Mouse (Mus musculus): Measurements from ENCODE around the gene Myl6b. TPM values are rescaled to one million over a fixed set of nuclear protein-coding genes. Genes with fewer than 3 reads are reported as not detected.

Gene Myl6b
- polyA plus RNA-seq, 1 experiment from 2014 or later, result 5.5 TPM

DNA sequence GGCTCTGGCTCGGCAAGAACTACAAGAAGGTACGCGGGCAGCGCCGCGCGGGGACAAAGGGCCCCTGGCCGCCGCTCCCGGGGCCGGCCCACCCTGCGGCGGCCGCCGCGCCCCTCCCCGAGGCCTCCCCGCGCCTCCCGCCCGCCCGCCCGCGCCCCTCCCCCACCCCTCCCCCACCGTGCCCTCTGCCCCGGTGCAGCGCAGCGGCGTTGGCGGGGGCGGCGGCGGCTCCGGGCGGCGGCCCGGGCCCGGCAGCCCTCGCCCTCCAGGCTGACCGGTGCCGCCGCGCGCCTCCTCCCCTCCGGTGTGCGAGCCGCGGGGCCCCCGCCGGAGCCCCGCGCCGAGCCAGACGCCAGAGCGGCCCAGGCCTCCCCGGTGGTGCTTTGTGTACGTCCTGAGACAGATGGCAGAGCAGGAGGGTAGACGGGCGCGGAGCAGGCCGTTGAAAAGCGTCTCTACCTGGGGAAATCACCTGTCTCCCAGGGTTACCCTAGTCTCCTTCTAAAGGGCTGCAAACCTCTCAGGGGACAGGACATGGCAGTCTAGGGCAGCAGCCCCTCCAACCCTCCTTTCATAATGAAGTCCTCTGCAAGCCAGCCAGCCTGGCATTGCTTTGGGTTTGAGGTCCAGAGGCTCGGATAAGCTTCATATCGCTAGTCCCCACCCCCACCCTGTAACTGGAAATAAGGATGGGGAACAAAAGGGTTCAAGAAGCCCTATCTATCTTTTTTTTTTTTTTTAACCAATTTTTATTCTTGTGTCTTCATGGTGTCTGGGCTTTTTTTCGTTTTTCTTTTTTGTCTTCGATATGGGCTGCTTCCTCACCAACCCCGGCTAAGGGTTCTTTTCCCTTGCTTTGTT lies 38.8 kb downstream of the Myl6b start:
- peak overlapping the region; percentile 79 for H3K4me2 ChIP-seq (replicated peaks; ENCODE audit: low read depth, low read length)
- DNase-seq (ENCODE audit: low spot score) (peak; percentile 49), ATAC-seq (peak; percentile 61)
- H3K27ac ChIP-seq (ENCODE audit: low read length), result peak overlapping the region; percentile 93
- H3K4me1 ChIP-seq (ENCODE audit: insufficient read depth, low read depth, low read length), result 0 out of 2 replicates have a peak, but pooled peaks cover 11% of the 10 kb centered on the region
- TF ChIP-seq EP300 (IDR thresholded peaks at IDR 0.05), result no peak
- TF ChIP-seq CTCF (IDR thresholded peaks at IDR 0.05), result no peak
- peaks cover 19% of the 10 kb centered on the region; the same call in 1 of the 2 replicates for H3K36me3 ChIP-seq (ENCODE audit: insufficient read depth, low read length)
- H3K4me3 ChIP-seq (ENCODE audit: low read depth, low read length), result peak overlapping the region; percentile 85
- H3K9ac ChIP-seq (replicated peaks; ENCODE audit: low read depth), result peak overlapping the region; percentile 76
- 2% methylated on average over 15 of the region's 67 CpGs for WGBS
- no peaks in the 10 kb centered on the region for H3K9me3 ChIP-seq (ENCODE audit: low read length)
- H3K27me3 ChIP-seq (replicated peaks; ENCODE audit: insufficient read depth, low read length), result no peaks in the 10 kb centered on the region

DNA sequence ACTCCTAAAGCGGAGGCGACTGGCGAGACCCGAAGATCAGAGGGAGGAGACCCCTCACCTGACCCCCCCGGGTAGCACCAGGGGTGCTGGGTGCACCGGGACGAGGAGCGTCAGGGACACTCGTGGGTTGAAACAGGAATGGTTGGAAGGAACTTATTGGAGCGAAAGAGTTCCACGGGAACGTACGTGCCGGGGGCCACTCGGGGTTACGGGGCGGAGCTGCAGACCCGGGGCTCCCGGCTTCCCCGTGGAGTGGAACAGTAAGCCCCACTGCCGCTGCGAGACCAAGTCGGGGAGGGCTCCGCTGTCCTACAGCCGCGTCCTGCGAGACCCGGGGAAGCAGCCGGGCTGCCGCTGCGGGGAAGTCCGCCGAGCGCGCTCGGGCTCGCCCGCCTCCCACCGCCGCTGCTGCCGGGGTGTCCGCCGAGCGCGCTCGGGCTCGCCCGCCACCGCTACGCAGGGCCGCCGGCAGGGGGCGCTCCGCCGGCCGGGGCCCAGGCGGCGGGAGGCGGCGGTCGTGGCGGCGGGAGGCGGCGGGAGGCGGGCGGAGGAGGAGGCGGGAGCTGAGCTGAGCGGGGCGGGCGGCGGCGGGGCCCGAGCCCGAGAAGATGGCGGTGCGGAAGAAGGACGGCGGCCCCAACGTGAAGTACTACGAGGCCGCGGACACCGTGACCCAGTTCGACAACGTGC lies 39.6 kb downstream of the Myl6b start, which contains the start of gene Smarcc2:
Gene Smarcc2, plus strand, starts transcription at position 530 of the 690 bp plus-strand sequence.
- H3K9ac ChIP-seq (replicated peaks; ENCODE audit: low read depth), result peak within 1 kb of the TSS; percentile 76
- ATAC-seq (peak; percentile 86), DNase-seq (ENCODE audit: low spot score) (peak; percentile 93)
- H3K9me3 ChIP-seq (ENCODE audit: low read length), result no peaks in the 10 kb centered on the region
- peak within 1 kb of the TSS; percentile 93 for H3K27ac ChIP-seq (ENCODE audit: low read length)
- H3K36me3 ChIP-seq (ENCODE audit: insufficient read depth, low read length), result peaks cover 12% of the 10 kb centered on the region; the same call in 1 of the 2 replicates
- H3K4me1 ChIP-seq (ENCODE audit: insufficient read depth, low read depth, low read length), result 0 out of 2 replicates have a peak, but pooled peaks cover 11% of the 10 kb centered on the region
- WGBS, result 0% methylated on average over 56 of the region's 86 CpGs
- no peaks in the 10 kb centered on the region for H3K27me3 ChIP-seq (replicated peaks; ENCODE audit: insufficient read depth, low read length)
- peak within 1 kb of the TSS; percentile 85 for H3K4me3 ChIP-seq (ENCODE audit: low read depth, low read length)
- TF ChIP-seq CTCF (IDR thresholded peaks at IDR 0.05) (peak; percentile 50), EP300 (IDR thresholded peaks at IDR 0.05) (no peak)
- peak within 1 kb of the TSS; percentile 79 for H3K4me2 ChIP-seq (replicated peaks; ENCODE audit: low read depth, low read length)

DNA sequence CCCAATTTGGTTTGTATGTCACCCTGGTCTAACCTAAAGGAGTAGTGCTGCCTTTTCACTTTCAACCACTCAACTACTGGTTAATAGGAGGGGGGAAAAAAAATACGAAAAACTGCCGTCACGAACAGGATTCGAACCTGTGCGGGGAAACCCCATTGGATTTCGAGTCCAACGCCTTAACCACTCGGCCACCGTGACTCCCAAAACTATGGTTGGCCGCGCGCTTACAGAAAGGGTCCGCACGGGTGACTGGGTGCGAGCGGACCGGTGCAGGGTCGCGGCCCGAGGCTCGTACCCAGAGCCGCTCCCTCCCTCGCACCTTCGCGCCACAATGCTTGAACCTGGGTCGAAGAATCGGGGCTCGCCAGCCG lies 40.2 kb downstream of the Myl6b start:
- H3K36me3 ChIP-seq (ENCODE audit: insufficient read depth, low read length), result peaks cover 7% of the 10 kb centered on the region; the same call in 1 of the 2 replicates
- TF ChIP-seq CTCF (IDR thresholded peaks at IDR 0.05), result no peak
- TF ChIP-seq EP300 (IDR thresholded peaks at IDR 0.05), result no peak
- H3K4me2 ChIP-seq (replicated peaks; ENCODE audit: low read depth, low read length), result peak overlapping the region; percentile 79
- no peaks in the 10 kb centered on the region for H3K9me3 ChIP-seq (ENCODE audit: low read length)
- DNase-seq (ENCODE audit: low spot score) (peak; percentile 80), ATAC-seq (peak; percentile 64)
- H3K4me1 ChIP-seq (ENCODE audit: insufficient read depth, low read depth, low read length), result 0 out of 2 replicates have a peak, but pooled peaks cover 11% of the 10 kb centered on the region
- no peaks in the 10 kb centered on the region for H3K27me3 ChIP-seq (replicated peaks; ENCODE audit: insufficient read depth, low read length)
- peak overlapping the region; percentile 85 for H3K4me3 ChIP-seq (ENCODE audit: low read depth, low read length)
- under 1% methylated on average over 29 of the region's 29 CpGs for WGBS
- H3K9ac ChIP-seq (replicated peaks; ENCODE audit: low read depth), result peak overlapping the region; percentile 76
- H3K27ac ChIP-seq (ENCODE audit: low read length), result peak overlapping the region; percentile 93

DNA sequence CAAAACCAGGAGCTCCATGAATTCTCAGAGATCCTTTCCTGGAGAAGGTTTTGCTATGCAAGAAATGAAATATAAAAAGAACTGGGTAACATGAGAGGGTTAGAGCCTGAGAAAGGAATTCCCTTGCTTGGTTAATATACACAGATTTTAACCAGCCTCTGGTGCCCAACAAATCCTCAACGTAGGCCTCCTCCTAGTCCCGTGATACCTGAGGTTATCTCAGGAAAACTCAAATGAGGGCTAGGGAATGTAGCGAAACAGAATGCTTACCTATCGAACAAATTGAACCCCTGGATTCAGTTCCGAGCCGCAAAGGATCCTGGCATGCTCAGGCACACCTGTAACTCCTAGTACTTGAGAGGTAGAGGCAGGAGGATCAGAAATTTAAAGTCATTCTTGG lies 40.8 kb downstream of the Myl6b start:
- no peak for DNase-seq (ENCODE audit: low spot score)
- WGBS, result 83% methylated on average over 6 of the region's 6 CpGs
- Histone ChIP-seq H3K9ac (replicated peaks; ENCODE audit: low read depth) (no peak overlapping the region), H3K9me3 (ENCODE audit: low read length) (no peaks in the 10 kb centered on the region), H3K4me1 (ENCODE audit: insufficient read depth, low read depth, low read length) (0 out of 2 replicates have a peak, but pooled peaks cover 11% of the 10 kb centered on the region), H3K4me2 (replicated peaks; ENCODE audit: low read depth, low read length) (no peak overlapping the region; the same call in 1 of the 2 replicates), H3K27ac (ENCODE audit: low read length) (no peak overlapping the region), H3K27me3 (replicated peaks; ENCODE audit: insufficient read depth, low read length) (no peaks in the 10 kb centered on the region), H3K4me3 (ENCODE audit: low read depth, low read length) (no peak overlapping the region), H3K36me3 (ENCODE audit: insufficient read depth, low read length) (0 out of 2 replicates have a peak, but pooled peaks cover 3% of the 10 kb centered on the region)
- no peak for TF ChIP-seq EP300 (IDR thresholded peaks at IDR 0.05)
- no peak for TF ChIP-seq CTCF (IDR thresholded peaks at IDR 0.05)
- no peak for ATAC-seq

DNA sequence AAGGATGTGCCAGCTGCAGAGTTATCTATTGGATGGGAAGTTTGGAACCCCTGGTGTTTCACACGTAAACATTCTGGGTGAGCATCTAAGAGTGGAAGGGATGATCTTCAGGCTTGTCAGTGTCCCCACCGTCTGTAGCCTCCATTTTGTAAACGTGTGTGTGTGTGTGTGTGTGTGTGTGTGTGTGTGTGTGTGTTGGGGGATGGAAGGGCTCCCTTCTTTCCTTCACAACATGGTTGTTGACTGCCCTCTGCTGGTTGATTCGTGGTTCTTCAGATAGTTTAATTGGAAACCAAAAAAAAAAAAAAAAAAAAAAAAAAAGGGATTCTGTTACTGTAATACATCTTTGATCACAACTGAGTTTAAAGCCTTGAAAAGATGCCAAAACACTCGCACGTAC lies 43.2 kb downstream of the Myl6b start:
- no peak overlapping the region for H3K4me3 ChIP-seq (ENCODE audit: low read depth, low read length)
- no peaks in the 10 kb centered on the region for H3K36me3 ChIP-seq (ENCODE audit: insufficient read depth, low read length)
- H3K27ac ChIP-seq (ENCODE audit: low read length), result no peak overlapping the region
- WGBS, result 1% methylated on average over 6 of the region's 6 CpGs
- ATAC-seq (peak; percentile 9; the same call in 1 of the 2 replicates), DNase-seq (ENCODE audit: low spot score) (peak; percentile 87)
- no peaks in the 10 kb centered on the region for H3K9me3 ChIP-seq (ENCODE audit: low read length)
- H3K9ac ChIP-seq (replicated peaks; ENCODE audit: low read depth), result no peak overlapping the region
- peak; percentile 76 for TF ChIP-seq CTCF (IDR thresholded peaks at IDR 0.05)
- TF ChIP-seq EP300 (IDR thresholded peaks at IDR 0.05), result 0 out of 2 replicates have a peak, but pooled peaks have one; percentile 27
- no peak overlapping the region for H3K4me2 ChIP-seq (replicated peaks; ENCODE audit: low read depth, low read length)
- H3K4me1 ChIP-seq (ENCODE audit: insufficient read depth, low read depth, low read length), result 0 out of 2 replicates have a peak, but pooled peaks cover 3% of the 10 kb centered on the region
- H3K27me3 ChIP-seq (replicated peaks; ENCODE audit: insufficient read depth, low read length), result no peaks in the 10 kb centered on the region

- H3K36me3 ChIP-seq (ENCODE audit: insufficient read depth, low read length), result no peaks in the 10 kb centered on the region
- TF ChIP-seq CTCF (IDR thresholded peaks at IDR 0.05) (no peak), EP300 (IDR thresholded peaks at IDR 0.05) (no peak)
- H3K27ac ChIP-seq (ENCODE audit: low read length), result no peak overlapping the region
- no peaks in the 10 kb centered on the region for H3K9me3 ChIP-seq (ENCODE audit: low read length)
- ATAC-seq (no peak), DNase-seq (ENCODE audit: low spot score) (no peak)
- no peak overlapping the region for H3K4me2 ChIP-seq (replicated peaks; ENCODE audit: low read depth, low read length)
- 74% methylated on average over 3 of the region's 3 CpGs for WGBS
- no peak overlapping the region for H3K9ac ChIP-seq (replicated peaks; ENCODE audit: low read depth)
- no peaks in the 10 kb centered on the region for H3K4me1 ChIP-seq (ENCODE audit: insufficient read depth, low read depth, low read length)
- no peaks in the 10 kb centered on the region for H3K27me3 ChIP-seq (replicated peaks; ENCODE audit: insufficient read depth, low read length)
- H3K4me3 ChIP-seq (ENCODE audit: low read depth, low read length), result no peak overlapping the region
Observed at GRCm38 (mm10) chr10:128454471-128454870, 44.0 kb downstream of the Myl6b start.
